Mouse (Mus musculus) liver, postnatal 0 days (tissue): ENCODE data around the gene Gadd45gip1.

Experiments used
- CTCF ChIP-seq: sonication (generic); IDR thresholded peaks from 2 replicates; pipeline ENCODE4 v1.5.1; 2016; ENCODE audit warnings: antibody characterized with exemption, low read depth
- EP300 ChIP-seq: IDR thresholded peaks from 2 replicates; pipeline ENCODE4 v1.6.1; 2016; ENCODE audit warnings: antibody characterized with exemption, low read depth, mild to moderate bottlenecking

DNA sequence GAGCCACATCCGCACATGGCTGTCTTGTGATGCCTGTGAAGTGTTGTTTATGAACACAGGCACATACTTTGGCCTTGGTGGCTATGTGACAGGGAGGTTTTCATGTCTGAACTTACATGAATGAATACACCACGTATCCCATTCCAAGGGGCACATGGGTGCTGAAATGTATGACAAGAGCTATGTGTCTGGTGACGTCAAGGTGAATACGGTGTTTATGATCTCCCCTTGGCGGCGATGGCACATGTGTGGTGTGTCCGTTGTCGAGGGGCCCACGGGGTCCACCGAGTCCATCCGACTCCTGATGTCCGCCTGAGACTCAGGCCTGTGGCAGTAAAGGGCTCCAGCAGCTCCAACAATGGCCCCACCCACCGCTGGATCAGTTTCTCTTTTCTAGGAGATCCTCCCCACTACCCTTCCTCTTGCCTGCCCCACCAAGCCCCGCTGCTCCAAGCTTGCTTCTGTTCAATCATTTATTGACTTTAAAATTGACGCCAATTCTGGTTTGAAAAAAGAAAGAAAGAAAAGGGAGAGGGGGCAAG, 34.0 kb upstream of the Gadd45gip1 start:
- no peak for TF ChIP-seq CTCF
- no peak for TF ChIP-seq EP300
